Mouse (Mus musculus) lung, adult 2 months (tissue): Measurements from ENCODE around the gene Gm6871. TPM values are rescaled to one million over a fixed set of nuclear protein-coding genes. Genes with fewer than 3 reads are reported as not detected.
"Not testable (repeated sequence)": the region's sequence is repeated elsewhere in the genome, so short reads cannot be mapped to it uniquely, and the experiment has no call there.

Source experiments
- DNase-seq: peaks from one replicate; pipeline ENCODE4 v3.0.0; 2022
- H3K4me1 ChIP-seq: fragments of 200-500 bp; 2 replicates; pipeline ENCODE4 v1.6.1; 2011; ENCODE audit warnings: low read length; ENCODE audit not compliant: control insufficient read depth, insufficient read depth
- H3K4me3 ChIP-seq: fragments of 200-500 bp; replicated peaks from 2 replicates; pipeline ENCODE3; 2011; ENCODE audit warnings: low read depth, mild to moderate bottlenecking, control low read depth, low read length; ENCODE audit errors: extremely low read depth
- CTCF ChIP-seq: fragments of 200-500 bp; IDR thresholded peaks from 2 replicates; pipeline ENCODE4 v1.5.1; 2011; ENCODE audit warnings: mild to moderate bottlenecking, low read length, control low read depth; ENCODE audit not compliant: insufficient read depth
- POLR2A ChIP-seq: fragments of 200-500 bp; IDR thresholded peaks from 2 replicates; pipeline ENCODE4 v1.6.1; 2011; ENCODE audit warnings: low read depth, mild to moderate bottlenecking, control low read depth, low read length, borderline replicate concordance; ENCODE audit errors: extremely low read depth
- WGBS: fragments of 180-500 bp; shearing (Covaris S2); methylation state at CpG from one replicate; pipeline ENCODE4 v1.1.7; 2018; 5-methylcytosine and 5-hydroxymethylcytosine counted together
- polyA plus RNA-seq: library from polyadenylated mRNA; depleted of rRNA; stranded (reverse); fragments of >200 nt; gene quantifications from 2 replicates; pipeline ENCODE4 v1.2.3, GENCODE M21; 2012; rRNA removed

The Gm6871 gene
- polyA plus RNA-seq, 1 experiment, result not detected

GRCm38 (mm10) chr7:41512672-41513071 is 60.8 kb downstream of the Gm6871 start:
- DNase-seq, result no peak
- TF ChIP-seq POLR2A, result no peak
- TF ChIP-seq CTCF, result no peak
- Histone ChIP-seq H3K4me1 (no peaks in the 10 kb centered on the region), H3K4me3 (no peak overlapping the region)
- 81% methylated on average over 3 of the region's 3 CpGs for WGBS

GRCm38 (mm10) chr7:41512207-41512606 is 61.3 kb downstream of the Gm6871 start:
- TF ChIP-seq POLR2A (no peak), CTCF (no peak)
- no peak for DNase-seq
- H3K4me1 ChIP-seq, result no peaks in the 10 kb centered on the region
- 20% methylated on average over 1 of the region's 1 CpGs for WGBS
- no peak overlapping the region for H3K4me3 ChIP-seq

- no peak for DNase-seq
- 39% methylated on average over 1 of the region's 1 CpGs for WGBS
- TF ChIP-seq CTCF, result no peak
- TF ChIP-seq POLR2A, result no peak
- no peak overlapping the region for H3K4me3 ChIP-seq
- no peaks in the 10 kb centered on the region for H3K4me1 ChIP-seq
These were observed 71.1 kb downstream of the Gm6871 start for GRCm38 (mm10) chr7:41502402-41502801.

- TF ChIP-seq CTCF, result no peak
- Histone ChIP-seq H3K4me1 (no peaks in the 10 kb centered on the region), H3K4me3 (peak overlapping the region; percentile 78)
- WGBS, result 16% methylated on average over 22 of the region's 22 CpGs
- DNase-seq, result no peak
These were observed 73.1 kb downstream of the Gm6871 start for GRCm38 (mm10) chr7:41500151-41500934.

GRCm38 (mm10) chr7:41499389-41500049 is 73.9 kb downstream of the Gm6871 start, which contains the start of the genes Gm20449 and AW146154:
Gene Gm20449 (minus strand): TSS chr7:41499417.
Gene AW146154 (minus strand): TSS chr7:41499890.
- WGBS, result under 1% methylated on average over 18 of the region's 18 CpGs
- Histone ChIP-seq H3K4me1 (no peaks in the 10 kb centered on the region), H3K4me3 (peak within 1 kb of the TSS; percentile 78)
- DNase-seq, result peak; percentile 100
- no peak for TF ChIP-seq CTCF
- peak; percentile 67; the same call in 1 of the 2 replicates for TF ChIP-seq POLR2A

GRCm38 (mm10) chr7:41499018-41499388 is 74.5 kb downstream of the Gm6871 start:
- DNase-seq, H3K4me1 ChIP-seq: not testable (repeated sequence)
- peak overlapping the region; percentile 78 for H3K4me3 ChIP-seq
- WGBS, result 0% methylated on average over 6 of the region's 6 CpGs

- not testable (repeated sequence) for H3K4me1 ChIP-seq, H3K4me3 ChIP-seq, DNase-seq
- 72% methylated on average over 4 of the region's 4 CpGs for WGBS
These were observed 75.0 kb downstream of the Gm6871 start for GRCm38 (mm10) chr7:41498464-41498863.

GRCm38 (mm10) chr7:41497871-41498270 is 75.6 kb downstream of the Gm6871 start:
- 98% methylated on average over 2 of the region's 2 CpGs for WGBS

More at GRCm38 (mm10) chr7:41497871-41498270, 75.6 kb downstream of the Gm6871 start:
- Histone ChIP-seq H3K4me1 (no peaks in the 10 kb centered on the region), H3K4me3 (no peak overlapping the region)
- TF ChIP-seq POLR2A (no peak), CTCF (no peak)
- DNase-seq, result no peak

Other genes starting within 250 kb of the Gm6871 start
- gene AI987944, start 180.3 kb downstream of the Gm6871 start, polyA plus RNA-seq, result 2.1 and 3.5 TPM in 2 replicates
- 0.06 TPM in 2 replicates for gene Vmn2r57, start 125.0 kb downstream of the Gm6871 start, polyA plus RNA-seq
- gene Gm20449, start 74.2 kb downstream of the Gm6871 start, polyA plus RNA-seq, result 0.02 and 0.03 TPM in 2 replicates
- 3.5 and 5.3 TPM in 2 replicates for gene AW146154, start 73.8 kb downstream of the Gm6871 start, polyA plus RNA-seq
- 1.8 and 4.3 TPM in 2 replicates for gene 2610021A01Rik, start 25.6 kb upstream of the Gm6871 start, polyA plus RNA-seq
- gene Zfp788, start 59.5 kb upstream of the Gm6871 start, polyA plus RNA-seq, result 1.1 and 1.5 TPM in 2 replicates